Mouse (Mus musculus) neural tube, embryonic 13.5 days (tissue): ENCODE results near the gene Zbtb12. TPM values are rescaled to one million over a fixed set of nuclear protein-coding genes. Genes with fewer than 3 reads are reported as not detected.

ENCODE experiments used
- ATAC-seq: fragments of 200-750 bp; cut with Nextera tagmentation; 2 replicates; pipeline ENCODE4 v1.8.0; 2017; ENCODE audit warnings: low read depth, mild to moderate bottlenecking, moderate TSS enrichment, moderate library complexity
- H3K27ac ChIP-seq: fragments of 300-500 bp; sonication (generic); replicated peaks from 2 replicates; pipeline ENCODE4 v1.5.1; 2015; ENCODE audit warnings: moderate library complexity, mild to moderate bottlenecking, inconsistent platforms
- H3K27me3 ChIP-seq: fragments of 300-500 bp; sonication (generic); 2 replicates; pipeline ENCODE4 v1.6.1; 2015; ENCODE audit warnings: mild to moderate bottlenecking, inconsistent platforms
- H3K36me3 ChIP-seq: fragments of 300-500 bp; sonication (generic); 2 replicates; pipeline ENCODE4 v1.6.1; 2015; ENCODE audit warnings: mild to moderate bottlenecking, inconsistent platforms
- H3K4me1 ChIP-seq: fragments of 300-500 bp; sonication (generic); replicated peaks from 2 replicates; pipeline ENCODE4 v1.6.1; 2015; ENCODE audit warnings: inconsistent platforms
- H3K4me2 ChIP-seq: fragments of 300-500 bp; sonication (generic); 2 replicates; pipeline ENCODE4 v1.6.1; 2015; ENCODE audit warnings: inconsistent platforms, mild to moderate bottlenecking, moderate library complexity
- H3K4me3 ChIP-seq: fragments of 300-500 bp; sonication (generic); 2 replicates; pipeline ENCODE4 v1.5.1; 2015; ENCODE audit warnings: mild to moderate bottlenecking, inconsistent platforms
- H3K9ac ChIP-seq: fragments of 300-500 bp; sonication (generic); 2 replicates; pipeline ENCODE4 v1.6.1; 2015; ENCODE audit warnings: moderate library complexity, mild to moderate bottlenecking, inconsistent platforms
- H3K9me3 ChIP-seq: fragments of 300-500 bp; sonication (generic); 2 replicates; pipeline ENCODE4 v1.6.1; 2016; ENCODE audit warnings: inconsistent platforms
- WGBS: fragments of 180-500 bp; shearing (Covaris S2); methylation state at CpG from one replicate; pipeline ENCODE4 v1.1.7; 2015; 5-methylcytosine and 5-hydroxymethylcytosine counted together
- polyA plus RNA-seq: library from polyadenylated mRNA; unstranded; fragments of >200 nt; fragmentation: Nextera tagmentation; extraction: Ambion mirVana; gene quantifications from 2 replicates; pipeline ENCODE4 v1.2.1, GENCODE M21; 2015

The Zbtb12 gene
- polyA plus RNA-seq, 1 experiment from 2014 or later = 10.4 TPM

DNA sequence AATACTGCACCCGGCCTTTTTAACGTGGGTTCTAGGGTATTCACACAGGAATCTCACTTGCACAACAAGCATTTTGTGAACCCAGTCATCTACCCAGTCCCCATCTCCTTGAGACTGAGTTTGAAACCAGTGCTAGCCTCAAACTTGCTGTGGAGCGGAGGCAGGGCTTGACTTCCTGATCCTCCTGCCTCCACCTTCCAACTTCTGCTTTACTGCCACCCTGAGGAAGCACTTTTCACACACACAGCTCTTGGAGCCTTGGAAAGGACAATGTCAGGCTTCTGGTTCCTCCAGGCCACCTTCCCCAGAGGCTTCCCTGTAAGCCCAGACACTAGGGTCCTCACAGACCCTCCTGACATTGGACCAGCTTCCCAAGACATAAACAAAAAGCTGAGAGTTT, 4.0 kb downstream of the Zbtb12 start:
- Histone ChIP-seq H3K9me3 (no peaks in the 10 kb centered on the region), H3K4me2 (no peak overlapping the region), H3K4me1 (no peaks in the 10 kb centered on the region), H3K27me3 (peaks cover 12% of the 10 kb centered on the region), H3K36me3 (no peaks in the 10 kb centered on the region), H3K4me3 (no peak overlapping the region), H3K27ac (no peak overlapping the region), H3K9ac (no peak overlapping the region)
- 68% methylated on average over 3 of the region's 3 CpGs for WGBS
- ATAC-seq = no peak

DNA sequence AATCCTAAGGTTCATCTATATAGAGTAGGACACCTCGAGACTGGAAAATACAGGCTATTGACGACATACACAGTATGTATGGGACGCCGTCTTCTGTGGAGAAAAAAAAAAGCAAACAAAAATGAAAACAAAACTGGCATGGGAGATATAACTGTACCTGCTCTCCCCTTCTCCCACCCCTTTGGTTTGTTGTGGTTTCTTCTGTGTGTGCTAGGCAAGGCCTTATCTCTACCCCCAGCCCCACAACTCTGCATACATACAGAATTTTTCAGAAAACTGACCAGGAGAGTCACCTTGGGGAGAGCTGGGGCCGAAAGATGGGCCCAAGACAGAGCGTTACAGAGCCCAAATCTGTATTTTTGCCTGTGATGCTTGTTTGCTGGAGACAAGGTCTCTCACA, 5.4 kb downstream of the Zbtb12 start:
- H3K27ac ChIP-seq = no peak overlapping the region
- no peaks in the 10 kb centered on the region for H3K9me3 ChIP-seq
- H3K36me3 ChIP-seq = no peaks in the 10 kb centered on the region
- ATAC-seq = no peak
- H3K4me3 ChIP-seq = no peak overlapping the region
- H3K27me3 ChIP-seq = peaks cover 12% of the 10 kb centered on the region
- no peak overlapping the region for H3K9ac ChIP-seq
- H3K4me2 ChIP-seq = no peak overlapping the region
- WGBS = 86% methylated on average over 6 of the region's 6 CpGs
- H3K4me1 ChIP-seq = no peaks in the 10 kb centered on the region

DNA sequence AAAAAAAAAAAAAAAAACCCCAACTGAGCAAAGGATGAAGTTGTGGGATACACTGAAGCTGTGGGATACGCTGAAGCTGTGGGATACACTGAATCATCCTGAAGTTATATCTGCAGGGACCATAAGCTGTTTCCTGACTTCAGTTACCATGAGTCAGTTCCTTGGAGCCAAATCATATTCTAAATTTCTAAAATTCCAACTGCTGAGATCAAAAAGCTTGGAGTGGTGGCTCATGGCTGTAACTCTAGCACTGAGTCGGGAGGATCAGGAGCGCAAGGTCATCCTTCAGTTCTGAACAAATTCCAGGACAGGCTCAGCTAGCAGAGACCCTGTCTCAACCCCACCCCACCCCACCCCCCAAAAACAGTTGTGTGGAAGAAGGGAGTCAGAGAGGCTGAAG, 6.3 kb downstream of the Zbtb12 start:
- Histone ChIP-seq H3K4me3 (no peak overlapping the region), H3K36me3 (no peaks in the 10 kb centered on the region)
- 90% methylated on average over 3 of the region's 3 CpGs for WGBS

DNA sequence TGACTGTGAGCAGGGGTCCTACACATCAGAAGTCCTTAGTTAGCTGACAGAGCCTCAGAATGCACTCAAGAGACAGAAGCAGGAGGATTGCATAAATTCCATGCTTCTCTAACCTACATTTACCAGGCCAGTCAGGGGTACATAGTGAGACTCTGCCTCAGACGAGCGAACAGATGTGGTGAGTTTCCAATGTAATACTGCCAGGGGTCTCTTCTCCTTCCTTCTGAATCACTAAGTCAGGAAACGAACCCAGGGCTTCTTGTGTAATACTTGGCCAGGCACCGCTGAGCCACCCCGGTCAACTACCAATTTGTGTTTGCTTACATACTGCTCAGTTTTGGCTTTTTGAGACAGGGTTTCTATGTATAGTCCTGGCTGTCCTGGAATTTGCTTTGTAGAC, 8.7 kb downstream of the Zbtb12 start:
- Histone ChIP-seq H3K27ac (no peak overlapping the region), H3K9me3 (no peaks in the 10 kb centered on the region), H3K27me3 (no peaks in the 10 kb centered on the region), H3K4me3 (no peak overlapping the region), H3K9ac (no peak overlapping the region), H3K36me3 (no peaks in the 10 kb centered on the region), H3K4me1 (no peaks in the 10 kb centered on the region), H3K4me2 (no peak overlapping the region)
- ATAC-seq = no peak
- WGBS = 88% methylated on average over 5 of the region's 5 CpGs

More for the DNA sequence above, 6.3 kb downstream of the Zbtb12 start:
- no peak overlapping the region for H3K27ac ChIP-seq
- no peaks in the 10 kb centered on the region for H3K9me3 ChIP-seq
- no peak for ATAC-seq
- H3K9ac ChIP-seq = no peak overlapping the region
- H3K27me3 ChIP-seq = peaks cover 12% of the 10 kb centered on the region
- no peaks in the 10 kb centered on the region for H3K4me1 ChIP-seq
- no peak overlapping the region for H3K4me2 ChIP-seq

DNA sequence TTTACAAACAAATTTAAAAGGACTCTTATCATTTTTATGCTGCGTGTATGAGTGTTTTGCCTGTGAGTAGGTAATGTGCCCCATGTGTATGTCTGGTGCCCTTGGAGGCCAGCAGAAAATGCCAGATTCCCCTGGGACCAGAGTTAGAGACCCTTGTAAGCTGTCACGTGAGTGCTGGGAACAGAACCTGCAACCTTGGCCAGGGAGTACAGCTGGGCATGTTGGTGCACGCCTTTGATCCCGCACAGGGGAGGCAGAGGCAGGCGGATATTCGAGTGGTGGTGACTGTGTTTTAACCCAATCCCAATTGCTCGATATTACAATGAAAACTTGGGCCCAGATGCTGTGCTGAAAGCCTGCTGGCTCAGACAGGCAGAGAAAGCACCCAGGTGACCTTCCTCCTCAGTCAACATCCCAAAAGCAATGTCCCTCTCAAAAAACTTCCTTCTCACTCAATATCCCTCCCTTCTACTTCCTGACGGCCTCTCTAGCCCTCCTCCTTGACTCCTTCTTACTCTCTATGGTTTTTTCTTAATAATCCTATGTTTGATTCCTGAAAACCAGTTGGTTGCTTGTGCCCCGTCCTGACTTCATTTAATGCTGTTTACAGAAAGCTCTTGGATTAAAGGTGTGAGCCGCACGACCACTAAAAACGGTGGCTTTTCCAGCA, 10.9 kb downstream of the Zbtb12 start:
- Histone ChIP-seq H3K36me3 (no peaks in the 10 kb centered on the region), H3K9ac (no peak overlapping the region), H3K4me2 (no peak overlapping the region), H3K9me3 (no peaks in the 10 kb centered on the region), H3K27me3 (no peaks in the 10 kb centered on the region), H3K27ac (no peak overlapping the region), H3K4me3 (no peak overlapping the region), H3K4me1 (peaks cover 8% of the 10 kb centered on the region)
- WGBS = 91% methylated on average over 12 of the region's 12 CpGs
- ATAC-seq = no peak

DNA sequence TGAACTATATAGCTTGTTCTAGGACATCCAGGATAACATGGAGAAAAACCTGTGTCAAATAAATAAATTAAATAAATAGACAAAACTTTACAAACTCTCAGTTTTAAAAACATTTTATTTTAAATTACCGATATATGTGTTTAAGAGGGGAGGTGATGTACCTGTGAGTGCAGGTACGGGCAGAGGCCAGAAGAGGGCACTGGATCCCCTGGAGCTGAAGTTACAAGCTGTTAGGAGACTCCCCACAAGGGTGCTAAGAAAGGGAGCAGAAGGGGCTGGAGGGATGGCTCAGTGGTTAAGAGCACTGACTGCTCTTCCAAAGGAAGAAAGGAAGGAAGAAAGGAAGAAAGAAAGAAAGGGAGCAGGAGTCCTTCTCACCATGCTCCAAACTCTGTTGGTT, 12.1 kb downstream of the Zbtb12 start:
- no peak overlapping the region for H3K4me3 ChIP-seq

DNA sequence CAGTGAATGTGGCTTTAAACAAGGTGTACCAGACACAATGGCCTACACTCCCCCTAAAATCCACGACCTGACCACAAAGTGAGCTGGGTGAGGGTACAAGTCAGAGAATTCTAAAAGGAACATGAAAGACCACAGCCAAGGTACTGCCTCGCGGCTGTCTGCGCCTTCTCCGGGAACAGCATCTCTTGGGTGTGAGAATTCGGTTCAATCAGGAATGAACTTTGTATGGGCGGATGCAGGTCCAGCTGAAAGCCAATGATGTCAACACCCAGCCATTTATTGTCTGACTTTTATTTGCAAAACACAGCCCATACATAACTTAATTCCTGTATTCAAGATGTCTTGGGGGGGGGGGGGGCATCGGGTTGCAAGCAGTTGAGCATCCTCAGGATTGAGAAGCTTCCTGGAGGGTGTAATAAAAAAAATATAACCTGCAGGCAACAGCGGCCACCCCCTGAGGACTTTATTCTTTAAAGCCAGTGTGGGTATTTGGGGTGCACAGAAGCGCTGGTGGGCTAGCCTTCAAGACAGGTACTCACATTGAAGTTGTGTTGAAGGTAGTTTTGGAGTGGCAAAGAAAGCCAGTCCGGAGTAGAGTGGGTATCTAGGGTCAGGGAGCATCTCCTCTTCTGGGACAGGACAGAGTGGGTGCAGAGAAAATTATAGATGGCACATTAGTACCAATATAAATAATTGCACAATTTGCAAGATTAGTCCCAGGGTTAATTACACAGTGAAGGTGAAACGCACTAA, 14.0 kb downstream of the Zbtb12 start:
- Histone ChIP-seq H3K4me2 (peak overlapping the region; percentile 94), H3K9me3 (no peaks in the 10 kb centered on the region), H3K4me3 (peak overlapping the region; percentile 80), H3K36me3 (peaks cover 8% of the 10 kb centered on the region), H3K4me1 (peaks cover 36% of the 10 kb centered on the region), H3K9ac (peak overlapping the region; percentile 93), H3K27ac (peak overlapping the region; percentile 88), H3K27me3 (no peaks in the 10 kb centered on the region)
- ATAC-seq = no peak
- 71% methylated on average over 12 of the region's 12 CpGs for WGBS

More for the DNA sequence above, 12.1 kb downstream of the Zbtb12 start:
- no peak overlapping the region for H3K4me2 ChIP-seq
- H3K4me1 ChIP-seq = peaks cover 20% of the 10 kb centered on the region
- no peak overlapping the region for H3K9ac ChIP-seq
- no peak overlapping the region for H3K27ac ChIP-seq
- ATAC-seq = no peak
- peaks cover 7% of the 10 kb centered on the region for H3K36me3 ChIP-seq
- WGBS = 98% methylated on average over 2 of the region's 2 CpGs
- H3K27me3 ChIP-seq = no peaks in the 10 kb centered on the region
- H3K9me3 ChIP-seq = no peaks in the 10 kb centered on the region

DNA sequence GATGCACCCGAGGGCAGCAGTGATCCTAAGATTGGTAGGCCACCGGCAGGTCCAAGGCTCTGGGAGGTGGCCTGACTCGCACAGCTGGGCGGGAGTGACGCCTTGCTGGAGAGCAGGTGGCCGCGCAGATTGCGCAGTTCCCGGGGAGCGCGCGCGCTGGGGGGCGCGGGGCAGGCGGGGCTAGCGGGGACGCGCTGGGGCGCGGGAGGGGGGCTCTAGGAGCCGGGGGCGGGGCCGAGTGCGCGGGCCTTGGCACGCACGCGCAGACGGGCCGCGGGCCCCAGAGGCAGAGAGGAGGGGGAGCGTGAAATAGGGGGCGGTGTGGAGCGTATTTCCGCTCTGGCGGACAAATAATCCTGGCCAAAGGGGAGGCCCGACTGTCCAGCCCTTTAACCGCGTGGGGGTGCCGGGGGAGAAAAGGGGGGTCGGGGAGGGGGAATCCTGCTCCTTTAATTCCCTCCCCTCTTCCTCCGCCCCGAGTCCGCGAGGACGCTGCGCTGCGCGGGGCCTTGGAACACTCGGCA, 14.9 kb downstream of the Zbtb12 start:
- whole genome bisulfite sequencing = under 1% methylated on average over 27 of the region's 51 CpGs
- Histone ChIP-seq H3K4me1 (peaks cover 36% of the 10 kb centered on the region), H3K9ac (peak overlapping the region; percentile 93), H3K4me2 (peak overlapping the region; percentile 94), H3K27me3 (no peaks in the 10 kb centered on the region), H3K9me3 (no peaks in the 10 kb centered on the region), H3K36me3 (peaks cover 8% of the 10 kb centered on the region), H3K27ac (peak overlapping the region; percentile 95), H3K4me3 (peak overlapping the region; percentile 80)
- peak; percentile 89 for ATAC-seq

DNA sequence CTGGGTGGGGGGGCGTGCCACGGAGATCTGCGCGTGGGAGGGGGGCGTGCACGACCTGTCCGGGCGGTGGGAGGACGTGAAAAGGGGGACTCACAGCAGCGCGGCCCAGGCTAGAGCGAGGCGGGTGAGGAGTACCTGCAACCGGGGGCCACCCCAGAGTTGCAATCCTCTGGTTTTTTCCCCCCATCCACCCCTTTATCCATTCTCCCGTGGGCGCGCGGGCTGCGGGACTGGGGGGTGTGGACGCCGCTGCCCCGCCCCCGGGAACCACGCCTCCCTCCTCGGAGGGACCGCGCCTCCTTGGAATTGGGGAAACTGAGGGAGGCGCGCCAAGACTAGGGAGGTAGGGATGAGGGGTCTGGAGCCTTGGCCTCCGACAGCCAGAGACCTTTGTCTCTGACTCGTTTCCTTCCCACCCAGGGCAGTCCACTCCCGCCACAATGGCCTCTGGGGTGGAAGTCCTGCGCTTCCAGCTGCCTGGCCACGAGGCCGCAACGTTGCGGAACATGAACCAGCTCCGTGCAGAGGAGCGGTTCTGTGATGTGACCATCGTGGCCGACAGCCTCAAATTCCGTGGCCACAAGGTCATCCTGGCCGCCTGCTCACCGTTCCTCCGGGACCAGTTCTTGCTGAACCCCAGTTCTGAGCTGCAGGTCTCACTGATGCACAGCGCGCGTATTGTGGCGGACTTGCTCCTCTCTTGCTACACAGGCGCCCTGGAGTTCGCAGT, 15.7 kb downstream of the Zbtb12 start:
- Histone ChIP-seq H3K27ac (peak overlapping the region; percentile 95), H3K27me3 (no peaks in the 10 kb centered on the region), H3K4me2 (peak overlapping the region; percentile 94), H3K9ac (peak overlapping the region; percentile 93), H3K4me1 (peaks cover 41% of the 10 kb centered on the region), H3K9me3 (no peaks in the 10 kb centered on the region), H3K36me3 (peaks cover 8% of the 10 kb centered on the region), H3K4me3 (peak overlapping the region; percentile 80)
- peak; percentile 54 for ATAC-seq
- 7% methylated on average over 49 of the region's 51 CpGs for WGBS

DNA sequence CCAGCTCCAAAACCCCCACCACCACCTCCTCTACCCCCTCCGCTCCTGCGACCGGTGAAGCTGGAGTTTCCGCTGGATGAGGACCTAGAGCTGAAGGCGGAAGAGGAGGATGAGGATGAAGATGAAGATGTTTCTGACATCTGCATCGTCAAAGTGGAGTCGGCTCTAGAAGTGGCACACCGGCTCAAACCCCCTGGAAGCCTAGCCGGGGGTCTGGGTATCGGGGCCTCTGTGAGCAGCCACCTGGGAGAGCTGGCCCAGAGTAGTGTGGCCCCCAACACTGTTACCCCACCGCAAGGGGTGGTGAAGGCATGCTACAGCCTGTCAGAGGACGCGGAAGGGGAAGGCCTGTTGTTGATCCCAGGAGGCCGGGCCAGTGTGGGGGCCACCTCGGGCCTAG, 16.4 kb downstream of the Zbtb12 start:
- WGBS = 89% methylated on average over 15 of the region's 15 CpGs
- peaks cover 9% of the 10 kb centered on the region for H3K36me3 ChIP-seq
- H3K4me3 ChIP-seq = peak overlapping the region; percentile 80
- no peak for ATAC-seq
- H3K4me1 ChIP-seq = peaks cover 49% of the 10 kb centered on the region
- peak overlapping the region; percentile 95; the same call in 1 of the 2 replicates for H3K27ac ChIP-seq
- H3K9me3 ChIP-seq = no peaks in the 10 kb centered on the region
- H3K4me2 ChIP-seq = peak overlapping the region; percentile 94
- no peaks in the 10 kb centered on the region for H3K27me3 ChIP-seq
- H3K9ac ChIP-seq = peak overlapping the region; percentile 93

DNA sequence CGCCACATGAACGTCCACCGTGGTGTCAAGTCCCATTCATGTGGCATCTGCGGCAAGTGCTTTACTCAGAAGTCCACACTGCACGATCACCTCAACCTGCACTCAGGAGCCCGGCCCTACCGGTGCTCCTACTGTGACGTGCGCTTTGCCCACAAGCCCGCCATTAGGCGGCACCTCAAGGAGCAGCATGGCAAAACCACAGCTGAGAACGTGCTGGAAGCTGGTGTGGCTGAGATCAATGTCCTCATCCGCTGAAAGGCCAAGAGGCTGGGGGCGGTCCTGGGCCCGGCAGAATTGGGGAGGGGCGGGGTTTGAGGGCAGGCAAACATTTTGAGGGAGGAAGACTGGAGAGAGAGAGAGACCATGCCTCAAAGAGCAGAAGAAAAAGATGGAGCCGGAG, 17.1 kb downstream of the Zbtb12 start:
- Histone ChIP-seq H3K4me2 (peak overlapping the region; percentile 94), H3K27me3 (no peaks in the 10 kb centered on the region), H3K36me3 (peaks cover 15% of the 10 kb centered on the region), H3K4me1 (peaks cover 54% of the 10 kb centered on the region), H3K27ac (no peak overlapping the region), H3K9ac (0 out of 2 replicates have a peak overlapping the region, but pooled peaks have one; percentile 38), H3K4me3 (peak overlapping the region; percentile 80), H3K9me3 (no peaks in the 10 kb centered on the region)
- WGBS = 84% methylated on average over 17 of the region's 17 CpGs
- ATAC-seq = no peak
